Mouse (Mus musculus): ENCODE measurements at regions not wholly inside any gene's neighbourhood (a gene's known extent, or its start where the extent isn't known, plus 50 kb on each side); places are given as distances from the start of the nearest gene placed in this dataset.

GRCm38 (mm10) chr3:155757285-155757684 lies 664.1 kb downstream of the Lrriq3 start:
- no peak overlapping the region for H3K4me3 ChIP-seq (ENCODE audit: low read depth, low read length)
- no peak overlapping the region for H3K4me2 ChIP-seq
- ATAC-seq (replicated peaks; ENCODE audit: low FRiP score) (no peak), DNase-seq (ENCODE audit: low spot score) (no peak)
- H3K9me3 ChIP-seq (ENCODE audit: control insufficient read depth, low read length) = no peaks in the 10 kb centered on the region
- WGBS = 86% methylated on average over 3 of the region's 3 CpGs
- H3K36me3 ChIP-seq (ENCODE audit: control insufficient read depth, insufficient read depth, low read length) = no peaks in the 10 kb centered on the region
- H3K4me1 ChIP-seq (replicated peaks; ENCODE audit: control insufficient read depth, insufficient read depth, low read length) = no peaks in the 10 kb centered on the region
- no peak overlapping the region for H3K9ac ChIP-seq (ENCODE audit: low read depth, low read length)
- H3K27ac ChIP-seq (ENCODE audit: low read depth, low read length) = no peak overlapping the region
- no peaks in the 10 kb centered on the region for H3K27me3 ChIP-seq (replicated peaks; ENCODE audit: control insufficient read depth, insufficient read depth, low read length)

- H3K4me3 ChIP-seq (ENCODE audit: low read depth, low read length) = no peak overlapping the region
- H3K27me3 ChIP-seq (replicated peaks; ENCODE audit: control insufficient read depth, insufficient read depth, low read length) = no peaks in the 10 kb centered on the region
- no peak for ATAC-seq (replicated peaks; ENCODE audit: low FRiP score)
- 73% methylated on average over 1 of the region's 1 CpGs for WGBS
- no peaks in the 10 kb centered on the region for H3K9me3 ChIP-seq (ENCODE audit: control insufficient read depth, low read length)
- no peak for DNase-seq (ENCODE audit: low spot score)
- H3K4me2 ChIP-seq = no peak overlapping the region
- no peaks in the 10 kb centered on the region for H3K4me1 ChIP-seq (replicated peaks; ENCODE audit: control insufficient read depth, insufficient read depth, low read length)
- H3K36me3 ChIP-seq (ENCODE audit: control insufficient read depth, insufficient read depth, low read length) = no peaks in the 10 kb centered on the region
- no peak overlapping the region for H3K27ac ChIP-seq (ENCODE audit: low read depth, low read length)
- no peak overlapping the region for H3K9ac ChIP-seq (ENCODE audit: low read depth, low read length)
These were observed 682.8 kb downstream of the Lrriq3 start for GRCm38 (mm10) chr3:155776019-155776418.

GRCm38 (mm10) chr3:155777025-155777424 lies 683.8 kb downstream of the Lrriq3 start:
- H3K9ac ChIP-seq (ENCODE audit: low read depth, low read length) = no peak overlapping the region
- H3K9me3 ChIP-seq (ENCODE audit: control insufficient read depth, low read length) = no peaks in the 10 kb centered on the region
- H3K4me1 ChIP-seq (replicated peaks; ENCODE audit: control insufficient read depth, insufficient read depth, low read length) = no peaks in the 10 kb centered on the region
- no peak overlapping the region for H3K4me2 ChIP-seq
- 78% methylated on average over 1 of the region's 1 CpGs for WGBS
- no peak overlapping the region for H3K4me3 ChIP-seq (ENCODE audit: low read depth, low read length)
- no peaks in the 10 kb centered on the region for H3K27me3 ChIP-seq (replicated peaks; ENCODE audit: control insufficient read depth, insufficient read depth, low read length)
- DNase-seq (ENCODE audit: low spot score) = no peak
- no peaks in the 10 kb centered on the region for H3K36me3 ChIP-seq (ENCODE audit: control insufficient read depth, insufficient read depth, low read length)
- H3K27ac ChIP-seq (ENCODE audit: low read depth, low read length) = no peak overlapping the region
- no peak for ATAC-seq (replicated peaks; ENCODE audit: low FRiP score)

DNA sequence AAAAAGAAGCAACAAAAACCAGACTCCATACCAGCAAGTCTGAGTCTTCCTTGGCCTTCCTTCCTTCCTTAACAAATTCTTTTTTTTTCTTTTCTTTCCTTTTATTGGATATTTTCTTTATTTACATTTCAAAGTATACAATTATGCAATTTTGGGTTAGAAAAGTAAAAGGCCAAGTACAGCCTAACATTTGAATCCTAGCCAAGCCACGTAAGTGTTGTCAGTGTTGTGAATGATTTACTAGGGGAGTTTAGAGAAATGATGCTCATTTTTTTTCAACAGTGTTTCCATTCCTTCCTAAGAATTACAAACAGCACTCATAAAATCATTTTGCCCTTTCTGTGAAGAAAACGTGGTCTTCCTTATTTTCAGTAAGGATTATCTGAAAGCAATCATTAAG lies 722.5 kb downstream of the Lrriq3 start:
- Histone ChIP-seq H3K4me2 (no peak overlapping the region), H3K4me1 (replicated peaks; ENCODE audit: control insufficient read depth, insufficient read depth, low read length) (no peaks in the 10 kb centered on the region), H3K27ac (ENCODE audit: low read depth, low read length) (no peak overlapping the region), H3K4me3 (ENCODE audit: low read depth, low read length) (no peak overlapping the region), H3K27me3 (replicated peaks; ENCODE audit: control insufficient read depth, insufficient read depth, low read length) (no peaks in the 10 kb centered on the region), H3K36me3 (ENCODE audit: control insufficient read depth, insufficient read depth, low read length) (no peaks in the 10 kb centered on the region), H3K9me3 (ENCODE audit: control insufficient read depth, low read length) (no peaks in the 10 kb centered on the region), H3K9ac (ENCODE audit: low read depth, low read length) (no peak overlapping the region)
- WGBS = 61% methylated on average over 2 of the region's 2 CpGs
- DNase-seq (ENCODE audit: low spot score) (no peak), ATAC-seq (replicated peaks; ENCODE audit: low FRiP score) (no peak)

DNA sequence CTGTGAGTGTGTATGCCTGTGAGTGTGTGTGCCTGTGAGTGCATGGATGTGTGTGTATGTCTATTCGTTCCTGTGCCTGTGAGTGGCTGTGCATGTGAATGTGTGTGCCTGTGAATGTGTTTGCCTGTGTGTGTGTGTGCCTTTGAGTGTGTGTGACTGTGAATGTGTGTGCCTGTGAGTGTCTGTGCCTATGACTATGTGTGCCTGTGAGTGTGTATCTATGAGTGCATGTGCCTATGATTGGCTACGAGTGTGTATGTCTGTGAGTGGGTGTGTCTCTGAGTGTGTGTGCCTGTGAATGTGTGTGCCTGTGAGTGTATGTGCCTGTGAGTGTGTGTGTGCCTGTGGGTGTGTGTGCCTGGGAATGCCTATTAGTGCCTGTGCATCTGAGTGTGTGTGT lies 731.6 kb downstream of the Lrriq3 start:
- no peaks in the 10 kb centered on the region for H3K9me3 ChIP-seq (ENCODE audit: control insufficient read depth, low read length)
- H3K27ac ChIP-seq (ENCODE audit: low read depth, low read length) = no peak overlapping the region
- no peaks in the 10 kb centered on the region for H3K27me3 ChIP-seq (replicated peaks; ENCODE audit: control insufficient read depth, insufficient read depth, low read length)
- H3K4me2 ChIP-seq = no peak overlapping the region
- no peaks in the 10 kb centered on the region for H3K4me1 ChIP-seq (replicated peaks; ENCODE audit: control insufficient read depth, insufficient read depth, low read length)
- no peak overlapping the region for H3K9ac ChIP-seq (ENCODE audit: low read depth, low read length)
- H3K4me3 ChIP-seq (ENCODE audit: low read depth, low read length) = no peak overlapping the region
- WGBS = 83% methylated on average over 2 of the region's 2 CpGs
- DNase-seq (ENCODE audit: low spot score) = no peak
- no peaks in the 10 kb centered on the region for H3K36me3 ChIP-seq (ENCODE audit: control insufficient read depth, insufficient read depth, low read length)
- peak; percentile 41; the same call in 1 of the 2 replicates for ATAC-seq (replicated peaks; ENCODE audit: low FRiP score)

- no peak for DNase-seq (ENCODE audit: low spot score)
These were observed 695.3 kb upstream of the Negr1 start for GRCm38 (mm10) chr3:155866286-155866685.

GRCm38 (mm10) chr3:155875696-155876095 lies 685.9 kb upstream of the Negr1 start:
- H3K27me3 ChIP-seq (replicated peaks; ENCODE audit: control insufficient read depth, insufficient read depth, low read length) = no peaks in the 10 kb centered on the region
- no peaks in the 10 kb centered on the region for H3K4me1 ChIP-seq (replicated peaks; ENCODE audit: control insufficient read depth, insufficient read depth, low read length)
- H3K4me3 ChIP-seq (ENCODE audit: low read depth, low read length) = no peak overlapping the region
- no peak for ATAC-seq (replicated peaks; ENCODE audit: low FRiP score)
- DNase-seq (ENCODE audit: low spot score) = no peak
- H3K36me3 ChIP-seq (ENCODE audit: control insufficient read depth, insufficient read depth, low read length) = no peaks in the 10 kb centered on the region
- 83% methylated on average over 3 of the region's 3 CpGs for WGBS
- H3K9me3 ChIP-seq (ENCODE audit: control insufficient read depth, low read length) = no peaks in the 10 kb centered on the region
- no peak overlapping the region for H3K4me2 ChIP-seq
- H3K27ac ChIP-seq (ENCODE audit: low read depth, low read length) = no peak overlapping the region
- H3K9ac ChIP-seq (ENCODE audit: low read depth, low read length) = no peak overlapping the region

More at GRCm38 (mm10) chr3:155866286-155866685, 695.3 kb upstream of the Negr1 start:
- no peaks in the 10 kb centered on the region for H3K9me3 ChIP-seq (ENCODE audit: control insufficient read depth, low read length)
- H3K27ac ChIP-seq (ENCODE audit: low read depth, low read length) = no peak overlapping the region
- no peaks in the 10 kb centered on the region for H3K36me3 ChIP-seq (ENCODE audit: control insufficient read depth, insufficient read depth, low read length)
- H3K27me3 ChIP-seq (replicated peaks; ENCODE audit: control insufficient read depth, insufficient read depth, low read length) = no peaks in the 10 kb centered on the region
- H3K4me2 ChIP-seq = no peak overlapping the region
- H3K4me3 ChIP-seq (ENCODE audit: low read depth, low read length) = no peak overlapping the region
- H3K9ac ChIP-seq (ENCODE audit: low read depth, low read length) = no peak overlapping the region
- no peaks in the 10 kb centered on the region for H3K4me1 ChIP-seq (replicated peaks; ENCODE audit: control insufficient read depth, insufficient read depth, low read length)
- no peak for ATAC-seq (replicated peaks; ENCODE audit: low FRiP score)

DNA sequence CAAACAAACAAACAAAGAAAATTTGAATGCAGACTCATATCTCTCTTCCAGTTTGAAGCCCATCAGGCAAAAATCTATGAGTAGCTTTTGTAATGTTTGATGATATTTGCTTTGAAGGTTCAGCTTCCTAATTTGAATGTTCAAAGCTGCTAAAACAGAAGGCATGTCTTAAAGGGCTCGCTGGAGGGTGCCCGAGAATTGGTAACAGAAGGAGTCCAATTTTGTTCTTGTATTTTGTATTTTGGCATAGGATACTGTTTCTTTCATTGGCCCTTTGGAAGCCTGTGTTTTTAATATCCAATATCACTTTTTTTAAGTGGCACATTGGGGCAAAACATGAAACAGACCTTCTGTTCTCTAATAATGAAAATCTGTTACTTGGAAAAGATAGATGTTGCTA lies 683.2 kb upstream of the Negr1 start:
- Histone ChIP-seq H3K4me1 (replicated peaks; ENCODE audit: control insufficient read depth, insufficient read depth, low read length) (no peaks in the 10 kb centered on the region), H3K9me3 (ENCODE audit: control insufficient read depth, low read length) (no peaks in the 10 kb centered on the region), H3K4me2 (no peak overlapping the region), H3K36me3 (ENCODE audit: control insufficient read depth, insufficient read depth, low read length) (no peaks in the 10 kb centered on the region), H3K27ac (ENCODE audit: low read depth, low read length) (no peak overlapping the region), H3K27me3 (replicated peaks; ENCODE audit: control insufficient read depth, insufficient read depth, low read length) (no peaks in the 10 kb centered on the region), H3K9ac (ENCODE audit: low read depth, low read length) (no peak overlapping the region), H3K4me3 (ENCODE audit: low read depth, low read length) (no peak overlapping the region)
- DNase-seq (ENCODE audit: low spot score) = no peak
- WGBS = 74% methylated on average over 2 of the region's 2 CpGs
- no peak for ATAC-seq (replicated peaks; ENCODE audit: low FRiP score)

DNA sequence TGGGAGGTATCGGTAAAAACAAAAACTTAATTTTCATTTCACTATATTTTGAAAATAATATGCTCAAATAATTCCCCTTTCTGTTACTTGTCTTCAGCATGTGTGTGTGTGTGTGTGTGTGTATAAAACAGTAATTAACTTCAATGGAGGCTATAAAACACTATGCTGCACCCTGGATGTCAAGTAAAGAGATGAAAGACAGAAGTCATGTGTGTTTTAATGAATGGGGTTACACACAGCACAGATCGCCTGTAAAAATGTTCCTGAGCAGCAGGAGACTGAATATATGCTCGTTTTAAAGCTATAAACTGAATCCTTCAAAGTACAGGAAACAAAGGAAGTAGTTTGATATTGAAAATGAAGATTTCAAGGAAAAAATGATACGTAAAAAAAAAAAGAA lies 680.9 kb upstream of the Negr1 start:
- ATAC-seq (replicated peaks; ENCODE audit: low FRiP score) = no peak
- no peak overlapping the region for H3K9ac ChIP-seq (ENCODE audit: low read depth, low read length)
- WGBS = 74% methylated on average over 4 of the region's 4 CpGs
- no peak for DNase-seq (ENCODE audit: low spot score)
- no peaks in the 10 kb centered on the region for H3K4me1 ChIP-seq (replicated peaks; ENCODE audit: control insufficient read depth, insufficient read depth, low read length)
- no peaks in the 10 kb centered on the region for H3K27me3 ChIP-seq (replicated peaks; ENCODE audit: control insufficient read depth, insufficient read depth, low read length)
- H3K4me3 ChIP-seq (ENCODE audit: low read depth, low read length) = no peak overlapping the region
- H3K27ac ChIP-seq (ENCODE audit: low read depth, low read length) = no peak overlapping the region
- H3K4me2 ChIP-seq = no peak overlapping the region
- H3K9me3 ChIP-seq (ENCODE audit: control insufficient read depth, low read length) = no peaks in the 10 kb centered on the region
- H3K36me3 ChIP-seq (ENCODE audit: control insufficient read depth, insufficient read depth, low read length) = no peaks in the 10 kb centered on the region
